Mouse (Mus musculus) G1E (cell line): Measurements from ENCODE around the gene Gipc1.

Experiments used
- CTCF ChIP-seq: IDR thresholded peaks from 2 replicates; pipeline ENCODE4 v1.5.1; 2012; ENCODE audit warnings: low read depth, low read length, inconsistent platforms, mixed read lengths
- GATA1 ChIP-seq: IDR thresholded peaks from 2 replicates; pipeline ENCODE4 v1.6.1; 2012; ENCODE audit warnings: borderline replicate concordance, low read length, inconsistent platforms, mixed read lengths
- GATA2 ChIP-seq: IDR thresholded peaks from 2 replicates; pipeline ENCODE4 v1.6.1; 2012; ENCODE audit warnings: low read depth, low read length, inconsistent platforms, borderline replicate concordance

- TF ChIP-seq GATA1 (no peak), CTCF (no peak), GATA2 (no peak)
Measured at GRCm38 (mm10) chr8:83680603-83681002, 28.1 kb downstream of the Gipc1 start.
